Mouse (Mus musculus): ENCODE data around the gene Apcs. TPM values are rescaled to one million over a fixed set of nuclear protein-coding genes. Genes with fewer than 3 reads are reported as not detected.

The Apcs gene
- not detected in 2 replicates for polyA plus RNA-seq (2015; fragmentation: Nextera tagmentation; extraction: Ambion mirVana)

DNA sequence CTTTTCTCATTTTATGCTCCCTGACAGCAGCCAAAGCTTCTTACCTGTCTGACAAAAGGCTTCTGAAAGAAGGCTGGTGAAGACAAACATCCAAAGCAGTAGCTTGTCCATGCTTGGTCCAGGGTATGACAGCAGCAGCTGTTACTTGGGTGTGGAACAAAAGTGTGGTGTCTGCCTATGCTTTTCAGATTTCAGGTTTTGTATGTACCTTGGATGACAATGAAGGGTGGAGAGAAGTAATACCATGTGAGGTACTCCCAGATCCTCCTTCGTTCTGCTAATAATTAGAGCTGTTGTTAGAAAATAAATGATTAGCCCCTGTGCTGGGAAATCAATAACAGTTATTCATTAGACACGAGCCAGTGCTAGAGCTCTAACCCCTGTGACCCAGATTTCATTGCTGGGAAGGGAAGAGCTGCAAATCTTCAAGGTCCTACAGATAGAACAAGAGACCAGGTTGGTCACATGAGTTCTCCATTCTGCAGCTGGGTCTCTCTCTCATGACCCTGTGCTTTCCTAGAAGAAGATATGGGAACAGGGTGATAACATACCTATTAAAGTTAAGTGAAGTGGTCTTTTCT is at the start of gene Apcs:
Gene Apcs, minus strand, starts transcription at position 265 of the 581 bp plus-strand sequence.
- no peak for ATAC-seq

DNA sequence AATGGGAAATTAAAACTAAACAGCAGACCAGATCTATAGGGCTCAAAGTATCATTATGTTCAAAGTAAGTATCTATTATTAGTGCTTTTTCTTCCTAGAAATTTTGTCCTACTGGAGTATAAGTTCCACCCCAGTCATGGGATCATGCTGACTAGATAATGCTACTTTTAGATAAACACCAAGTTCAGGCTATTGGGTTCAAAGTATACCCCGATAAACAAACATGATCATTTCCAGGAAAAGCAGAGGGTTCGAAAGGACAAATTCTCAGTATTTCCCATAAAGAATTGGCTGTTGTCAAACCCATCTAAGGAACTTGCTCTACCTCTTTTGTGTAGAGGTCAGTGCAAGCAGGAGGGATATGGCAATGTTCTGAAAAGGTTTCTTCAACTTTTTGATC is 37.4 kb upstream of the Apcs start:
- no peaks in the 10 kb centered on the region for H3K36me3 ChIP-seq (ENCODE audit: control insufficient read depth, insufficient read depth, low read length)
- ATAC-seq, result no peak
- H3K9me3 ChIP-seq (replicated peaks; ENCODE audit: control insufficient read depth, low read length, poor library complexity, severe bottlenecking), result no peaks in the 10 kb centered on the region
- H3K27me3 ChIP-seq (ENCODE audit: control insufficient read depth, insufficient read depth, low read depth, low read length), result no peaks in the 10 kb centered on the region
- no peak overlapping the region for H3K4me3 ChIP-seq (ENCODE audit: low read depth, low read length)
- 91% methylated on average over 2 of the region's 2 CpGs for WGBS
- H3K4me1 ChIP-seq (ENCODE audit: control insufficient read depth, insufficient read depth, low read length), result no peaks in the 10 kb centered on the region
- no peak overlapping the region for H3K4me2 ChIP-seq (ENCODE audit: low read length)
- H3K27ac ChIP-seq (ENCODE audit: low read length), result no peak overlapping the region
- no peak overlapping the region for H3K9ac ChIP-seq (ENCODE audit: low read depth, low read length)

More for the DNA sequence above, at the start of gene Apcs:
- Histone ChIP-seq H3K9me3 (replicated peaks; ENCODE audit: control insufficient read depth, low read length, poor library complexity, severe bottlenecking) (no peaks in the 10 kb centered on the region), H3K27ac (ENCODE audit: low read length) (no peak within 1 kb of the TSS), H3K27me3 (ENCODE audit: control insufficient read depth, insufficient read depth, low read depth, low read length) (no peaks in the 10 kb centered on the region), H3K36me3 (ENCODE audit: control insufficient read depth, insufficient read depth, low read length) (no peaks in the 10 kb centered on the region), H3K9ac (ENCODE audit: low read depth, low read length) (no peak within 1 kb of the TSS), H3K4me3 (ENCODE audit: low read depth, low read length) (no peak within 1 kb of the TSS), H3K4me1 (ENCODE audit: control insufficient read depth, insufficient read depth, low read length) (no peaks in the 10 kb centered on the region), H3K4me2 (ENCODE audit: low read length) (no peak within 1 kb of the TSS)
- 66% methylated on average over 2 of the region's 2 CpGs for WGBS

DNA sequence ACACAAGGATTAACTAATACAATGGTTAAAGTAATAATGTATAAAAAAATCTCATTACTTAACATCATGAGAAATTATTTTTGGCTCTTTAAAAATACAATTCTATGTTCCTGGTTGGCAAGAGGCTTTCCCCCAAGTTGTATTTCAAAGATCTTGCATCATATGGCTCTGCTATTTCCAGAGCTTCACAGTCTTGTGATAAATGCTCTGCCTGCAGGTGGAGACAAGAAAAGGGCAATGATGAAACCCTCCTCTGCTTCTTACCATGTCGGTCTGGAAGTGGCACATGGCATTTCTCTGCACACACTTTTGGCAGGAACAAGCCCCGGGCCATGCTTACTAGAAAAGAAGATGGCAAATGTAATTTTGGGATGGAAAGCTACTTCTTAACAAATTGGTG is 23.6 kb upstream of the Apcs start:
- ATAC-seq, result no peak

DNA sequence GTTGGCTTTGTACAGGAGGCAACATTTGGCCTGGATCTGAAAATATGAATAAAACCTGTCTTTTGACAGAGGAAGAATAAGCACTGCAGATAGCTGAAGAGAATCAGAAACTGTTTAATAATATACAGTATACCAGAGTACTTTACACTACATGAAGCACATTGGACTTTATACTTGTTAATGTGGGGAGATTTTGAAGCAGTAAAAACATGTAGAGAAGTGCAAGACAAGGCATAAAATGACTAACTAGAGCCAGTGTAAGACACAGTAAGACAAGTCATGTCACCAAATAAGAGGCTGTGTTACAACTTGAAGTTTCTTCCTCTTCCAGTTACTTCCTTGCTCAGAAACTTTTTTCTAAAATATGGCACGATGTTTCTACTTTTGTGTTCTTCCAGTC is 22.3 kb upstream of the Apcs start:
- Histone ChIP-seq H3K4me3 (ENCODE audit: low read depth, low read length) (no peak overlapping the region), H3K4me1 (ENCODE audit: control insufficient read depth, insufficient read depth, low read length) (no peaks in the 10 kb centered on the region), H3K36me3 (ENCODE audit: control insufficient read depth, insufficient read depth, low read length) (no peaks in the 10 kb centered on the region), H3K4me2 (ENCODE audit: low read length) (no peak overlapping the region), H3K9me3 (replicated peaks; ENCODE audit: control insufficient read depth, low read length, poor library complexity, severe bottlenecking) (no peaks in the 10 kb centered on the region), H3K27me3 (ENCODE audit: control insufficient read depth, insufficient read depth, low read depth, low read length) (no peaks in the 10 kb centered on the region), H3K9ac (ENCODE audit: low read depth, low read length) (no peak overlapping the region), H3K27ac (ENCODE audit: low read length) (no peak overlapping the region)
- 87% methylated on average over 1 of the region's 1 CpGs for WGBS
- no peak for ATAC-seq

More for the DNA sequence above, 23.6 kb upstream of the Apcs start:
- no peak overlapping the region for H3K4me3 ChIP-seq (ENCODE audit: low read depth, low read length)
- no peaks in the 10 kb centered on the region for H3K4me1 ChIP-seq (ENCODE audit: control insufficient read depth, insufficient read depth, low read length)
- no peaks in the 10 kb centered on the region for H3K9me3 ChIP-seq (replicated peaks; ENCODE audit: control insufficient read depth, low read length, poor library complexity, severe bottlenecking)
- no peaks in the 10 kb centered on the region for H3K27me3 ChIP-seq (ENCODE audit: control insufficient read depth, insufficient read depth, low read depth, low read length)
- H3K4me2 ChIP-seq (ENCODE audit: low read length), result no peak overlapping the region
- H3K36me3 ChIP-seq (ENCODE audit: control insufficient read depth, insufficient read depth, low read length), result no peaks in the 10 kb centered on the region
- 88% methylated on average over 2 of the region's 2 CpGs for WGBS
- H3K27ac ChIP-seq (ENCODE audit: low read length), result no peak overlapping the region
- no peak overlapping the region for H3K9ac ChIP-seq (ENCODE audit: low read depth, low read length)

DNA sequence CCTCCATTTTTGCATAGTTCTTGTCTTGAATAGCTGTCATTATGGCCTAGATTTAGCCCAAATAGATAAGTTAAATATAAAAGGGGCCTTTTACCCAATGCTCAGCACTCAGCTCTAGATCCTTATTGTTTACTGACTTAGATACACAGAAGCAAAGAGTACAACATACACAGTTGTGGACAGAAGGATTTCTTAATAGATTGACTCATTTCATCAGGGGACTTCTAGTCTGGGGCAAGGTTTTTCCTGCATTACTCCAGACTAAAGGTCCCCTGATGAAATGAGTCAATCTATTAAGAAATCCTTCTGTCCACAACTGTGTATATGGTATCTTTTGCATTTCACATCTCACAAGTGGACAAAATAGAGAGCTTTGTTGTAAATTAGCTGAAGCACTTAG is 8.5 kb upstream of the Apcs start:
- Histone ChIP-seq H3K27me3 (ENCODE audit: control insufficient read depth, insufficient read depth, low read depth, low read length) (no peaks in the 10 kb centered on the region), H3K9ac (ENCODE audit: low read depth, low read length) (no peak overlapping the region), H3K4me3 (ENCODE audit: low read depth, low read length) (no peak overlapping the region), H3K9me3 (replicated peaks; ENCODE audit: control insufficient read depth, low read length, poor library complexity, severe bottlenecking) (no peaks in the 10 kb centered on the region), H3K4me1 (ENCODE audit: control insufficient read depth, insufficient read depth, low read length) (no peaks in the 10 kb centered on the region), H3K27ac (ENCODE audit: low read length) (no peak overlapping the region), H3K36me3 (ENCODE audit: control insufficient read depth, insufficient read depth, low read length) (no peaks in the 10 kb centered on the region), H3K4me2 (ENCODE audit: low read length) (no peak overlapping the region)
- ATAC-seq, result no peak

DNA sequence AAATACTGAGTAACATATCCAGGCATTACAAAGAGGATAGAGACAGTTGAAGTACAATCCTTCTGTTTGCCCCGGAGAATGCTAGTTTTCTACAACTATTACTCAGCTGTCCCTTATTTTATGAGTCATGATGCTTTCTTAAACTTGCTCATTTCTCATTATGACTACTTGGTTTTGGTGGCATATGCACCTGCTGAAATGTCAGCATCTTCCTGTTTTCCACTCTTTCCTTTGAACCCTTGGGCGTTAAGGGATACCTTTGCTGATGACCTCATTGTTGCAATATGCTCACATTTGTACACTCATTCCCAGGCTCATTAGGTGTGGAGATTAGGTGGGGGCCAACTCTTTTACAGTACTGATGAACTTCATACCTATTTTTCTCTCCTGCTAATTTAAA is 594 bp upstream of the Apcs start:
- WGBS, result 93% methylated on average over 2 of the region's 2 CpGs
- no peaks in the 10 kb centered on the region for H3K27me3 ChIP-seq (ENCODE audit: control insufficient read depth, insufficient read depth, low read depth, low read length)
- H3K27ac ChIP-seq (ENCODE audit: low read length), result no peak overlapping the region
- H3K9me3 ChIP-seq (replicated peaks; ENCODE audit: control insufficient read depth, low read length, poor library complexity, severe bottlenecking), result no peaks in the 10 kb centered on the region
- H3K4me1 ChIP-seq (ENCODE audit: control insufficient read depth, insufficient read depth, low read length), result no peaks in the 10 kb centered on the region
- H3K4me3 ChIP-seq (ENCODE audit: low read depth, low read length), result no peak overlapping the region
- no peak overlapping the region for H3K9ac ChIP-seq (ENCODE audit: low read depth, low read length)
- no peak for ATAC-seq
- H3K4me2 ChIP-seq (ENCODE audit: low read length), result no peak overlapping the region
- no peaks in the 10 kb centered on the region for H3K36me3 ChIP-seq (ENCODE audit: control insufficient read depth, insufficient read depth, low read length)

DNA sequence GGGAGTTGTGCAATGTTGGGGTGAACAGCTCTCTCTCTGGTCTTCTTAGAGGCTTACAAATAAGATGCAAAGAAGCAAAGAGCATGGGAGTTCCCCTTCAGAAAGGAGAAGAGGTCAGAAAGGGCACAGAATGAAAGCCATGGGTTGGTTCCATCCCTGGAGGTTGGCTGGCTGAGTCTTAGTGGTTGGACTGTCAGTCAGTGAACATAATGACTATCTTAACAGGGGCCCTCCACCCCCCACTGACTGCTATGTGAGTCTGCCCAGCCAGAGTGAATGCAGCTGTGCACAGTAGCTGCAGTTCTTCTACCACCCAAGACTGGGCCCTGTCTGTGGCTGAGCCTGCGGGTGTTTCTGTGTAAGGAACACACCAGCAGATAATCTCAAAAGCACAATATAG is 18.2 kb downstream of the Apcs start:
- Histone ChIP-seq H3K4me2 (ENCODE audit: low read length) (no peak overlapping the region), H3K9me3 (replicated peaks; ENCODE audit: control insufficient read depth, low read length, poor library complexity, severe bottlenecking) (no peaks in the 10 kb centered on the region), H3K36me3 (ENCODE audit: control insufficient read depth, insufficient read depth, low read length) (no peaks in the 10 kb centered on the region), H3K9ac (ENCODE audit: low read depth, low read length) (no peak overlapping the region), H3K4me1 (ENCODE audit: control insufficient read depth, insufficient read depth, low read length) (no peaks in the 10 kb centered on the region), H3K4me3 (ENCODE audit: low read depth, low read length) (no peak overlapping the region), H3K27ac (ENCODE audit: low read length) (no peak overlapping the region), H3K27me3 (ENCODE audit: control insufficient read depth, insufficient read depth, low read depth, low read length) (no peaks in the 10 kb centered on the region)
- WGBS, result 55% methylated on average over 1 of the region's 1 CpGs
- ATAC-seq, result no peak

DNA sequence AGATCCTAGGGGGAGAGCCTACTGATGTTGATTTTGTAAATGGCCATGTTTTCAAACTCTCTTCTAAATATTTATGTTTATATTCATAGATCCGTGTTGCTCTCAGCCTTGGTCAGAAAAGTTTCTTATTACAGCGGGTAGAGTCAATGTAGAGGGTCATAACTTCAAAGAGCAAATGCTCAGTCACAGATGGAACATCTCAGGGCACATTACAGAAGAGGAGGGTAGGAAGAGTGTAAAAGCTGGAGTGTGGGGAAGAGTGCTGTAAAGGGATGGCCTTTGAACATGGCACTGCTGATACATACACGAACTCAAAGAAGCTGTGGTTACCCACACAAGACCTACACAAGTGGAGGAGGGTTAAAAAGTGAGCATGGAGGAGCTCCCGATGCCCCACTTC is 19.6 kb downstream of the Apcs start:
- Histone ChIP-seq H3K4me1 (ENCODE audit: control insufficient read depth, insufficient read depth, low read length) (no peaks in the 10 kb centered on the region), H3K27me3 (ENCODE audit: control insufficient read depth, insufficient read depth, low read depth, low read length) (no peaks in the 10 kb centered on the region), H3K9me3 (replicated peaks; ENCODE audit: control insufficient read depth, low read length, poor library complexity, severe bottlenecking) (no peaks in the 10 kb centered on the region), H3K27ac (ENCODE audit: low read length) (no peak overlapping the region), H3K36me3 (ENCODE audit: control insufficient read depth, insufficient read depth, low read length) (no peaks in the 10 kb centered on the region), H3K9ac (ENCODE audit: low read depth, low read length) (no peak overlapping the region), H3K4me2 (ENCODE audit: low read length) (no peak overlapping the region), H3K4me3 (ENCODE audit: low read depth, low read length) (no peak overlapping the region)
- no peak for ATAC-seq
- 89% methylated on average over 4 of the region's 4 CpGs for WGBS

DNA sequence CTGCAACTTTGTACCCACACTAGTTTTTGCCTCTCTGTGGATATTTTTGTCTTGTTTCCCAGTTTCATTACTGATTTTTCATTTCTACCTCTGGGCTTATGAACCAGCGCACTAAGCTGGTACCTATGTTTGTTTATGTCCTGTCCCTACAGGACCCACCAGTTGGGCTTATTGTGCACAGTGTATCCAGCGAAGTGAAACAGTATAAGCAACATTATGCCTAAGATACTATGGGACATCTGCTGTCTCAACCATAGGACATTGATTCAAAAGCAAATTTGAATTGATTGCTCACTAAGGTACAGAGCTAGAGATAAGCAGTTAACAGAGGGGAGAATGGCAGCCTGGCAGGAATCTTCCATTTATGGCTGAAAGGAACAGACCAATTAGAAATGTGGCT is 46.7 kb downstream of the Apcs start:
- 93% methylated on average over 2 of the region's 2 CpGs for WGBS
- Histone ChIP-seq H3K36me3 (ENCODE audit: control insufficient read depth, insufficient read depth, low read length) (no peaks in the 10 kb centered on the region), H3K9me3 (replicated peaks; ENCODE audit: control insufficient read depth, low read length, poor library complexity, severe bottlenecking) (no peaks in the 10 kb centered on the region), H3K27ac (ENCODE audit: low read length) (no peak overlapping the region), H3K4me1 (ENCODE audit: control insufficient read depth, insufficient read depth, low read length) (no peaks in the 10 kb centered on the region), H3K9ac (ENCODE audit: low read depth, low read length) (no peak overlapping the region), H3K27me3 (ENCODE audit: control insufficient read depth, insufficient read depth, low read depth, low read length) (no peaks in the 10 kb centered on the region), H3K4me2 (ENCODE audit: low read length) (no peak overlapping the region), H3K4me3 (ENCODE audit: low read depth, low read length) (no peak overlapping the region)
- ATAC-seq, result no peak
